Mouse (Mus musculus): Measurements from ENCODE around the gene Cetn3. TPM values are rescaled to one million over a fixed set of nuclear protein-coding genes. Genes with fewer than 3 reads are reported as not detected.

Cetn3 gene
- polyA plus RNA-seq (2017; shearing (Covaris generic)), result 100 to 1,000 TPM; 178 to 181 TPM

DNA sequence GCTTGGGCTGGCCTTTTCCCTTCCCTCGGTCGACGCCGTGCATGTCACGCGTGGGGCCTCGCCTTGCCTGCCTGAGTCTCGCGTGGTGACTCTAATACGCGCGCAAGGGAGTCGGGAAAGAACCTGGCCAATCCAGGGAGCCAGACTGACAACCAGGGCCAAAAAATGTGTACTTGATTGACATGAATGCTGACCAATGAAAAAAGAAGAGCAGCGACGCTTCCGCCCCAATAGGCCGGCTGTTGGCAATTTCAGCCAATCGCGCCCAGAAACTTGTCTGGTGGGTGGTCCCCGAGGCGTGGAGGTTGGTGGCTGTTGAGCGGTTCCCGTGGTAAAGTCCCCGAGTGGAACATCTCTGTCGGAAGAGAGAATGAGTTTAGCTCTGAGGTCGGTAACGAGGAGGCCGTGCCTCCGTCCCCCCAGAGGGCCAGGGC is at the start of gene Cetn3:
Gene Cetn3 (plus strand): TSS at position 107 of the 434 bp plus-strand sequence.
- peak; percentile 82 for ATAC-seq

DNA sequence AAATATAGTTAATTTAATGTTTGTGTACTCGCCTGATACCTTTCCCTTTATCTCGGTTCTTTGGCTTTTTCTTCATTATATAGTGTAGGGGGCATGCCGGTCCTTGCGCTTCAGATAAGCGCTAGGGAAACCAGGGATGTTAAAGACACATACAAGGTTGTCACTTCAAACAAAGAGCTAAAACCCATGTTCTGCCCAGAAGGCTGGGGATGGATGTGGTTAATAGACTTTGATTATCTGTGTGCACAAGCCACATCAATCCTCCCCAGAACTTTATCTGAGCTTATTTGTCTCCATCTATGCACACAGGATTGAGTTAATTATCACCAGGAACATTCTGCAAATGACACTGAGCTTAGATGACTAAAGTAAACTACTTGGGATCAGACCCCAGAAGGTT is 46.3 kb upstream of the Cetn3 start:
- no peak for ATAC-seq

DNA sequence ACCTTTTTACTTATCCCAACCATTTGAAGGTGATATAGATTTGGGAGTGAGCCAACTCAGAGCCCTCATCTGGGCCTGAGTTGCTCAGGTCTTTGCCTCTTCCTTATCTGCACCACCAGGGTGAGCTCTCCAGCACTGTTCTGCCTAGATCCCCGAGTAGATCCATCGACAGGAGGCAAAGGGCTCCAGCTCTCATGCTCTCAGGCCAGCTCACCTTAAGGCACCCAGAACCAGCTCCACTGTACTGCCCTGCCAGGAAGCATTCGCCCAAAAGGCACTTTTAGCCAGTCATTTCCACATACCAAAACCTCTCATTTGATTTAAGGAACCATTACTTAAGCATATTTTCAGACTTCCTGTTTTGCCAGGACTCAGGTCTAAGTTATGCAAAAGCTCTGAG is 42.0 kb upstream of the Cetn3 start:
- ATAC-seq, result peak; percentile 37

DNA sequence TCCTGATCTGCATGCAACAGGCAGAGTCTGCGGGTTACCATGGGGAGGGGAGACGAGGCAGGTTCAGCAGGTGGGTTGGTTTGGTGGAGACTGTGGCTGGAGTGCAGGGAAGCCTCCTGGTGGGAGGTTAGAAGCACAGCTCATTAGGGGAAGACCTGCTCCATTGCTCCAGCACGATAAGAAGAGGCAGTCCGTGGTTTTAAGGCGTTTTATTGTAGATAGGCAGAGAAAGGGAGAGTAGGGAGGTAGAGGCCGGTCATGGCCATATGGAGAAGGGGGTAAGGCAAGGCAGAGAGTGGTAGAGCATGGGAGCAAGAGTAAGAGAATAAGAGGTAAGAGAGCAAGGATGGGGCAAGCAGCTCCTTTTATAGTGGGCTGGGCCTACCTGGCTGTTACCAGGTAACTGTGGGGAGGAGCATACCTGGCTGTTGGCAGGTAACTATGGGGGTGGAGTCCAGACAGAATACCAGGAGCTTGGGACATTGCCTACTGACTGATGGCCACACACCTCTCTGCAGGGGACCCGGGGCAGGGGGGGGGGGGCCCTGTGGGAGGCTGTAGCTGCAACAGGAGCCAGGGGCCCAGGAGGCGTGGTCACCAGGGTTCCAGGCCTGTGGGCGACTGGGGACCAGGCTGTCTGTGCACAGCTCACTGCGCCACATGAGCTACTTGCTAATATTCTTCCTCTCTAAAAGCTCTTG is 39.3 kb upstream of the Cetn3 start:
- no peak for ATAC-seq

DNA sequence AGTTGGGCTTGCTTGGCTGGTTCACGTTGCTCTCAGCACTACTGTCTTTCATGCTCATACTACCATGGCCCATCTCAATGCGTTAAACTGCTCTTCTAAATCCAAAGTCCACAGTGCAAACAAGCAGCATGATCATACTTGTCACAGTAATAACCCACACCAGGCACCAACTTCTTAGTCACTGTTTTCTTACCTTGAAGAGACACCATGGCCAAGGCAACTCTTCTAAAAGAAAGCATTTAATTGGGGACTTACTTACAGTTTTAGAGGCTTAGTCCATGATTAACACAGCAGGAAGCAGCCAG is 38.8 kb upstream of the Cetn3 start:
- no peak for ATAC-seq

DNA sequence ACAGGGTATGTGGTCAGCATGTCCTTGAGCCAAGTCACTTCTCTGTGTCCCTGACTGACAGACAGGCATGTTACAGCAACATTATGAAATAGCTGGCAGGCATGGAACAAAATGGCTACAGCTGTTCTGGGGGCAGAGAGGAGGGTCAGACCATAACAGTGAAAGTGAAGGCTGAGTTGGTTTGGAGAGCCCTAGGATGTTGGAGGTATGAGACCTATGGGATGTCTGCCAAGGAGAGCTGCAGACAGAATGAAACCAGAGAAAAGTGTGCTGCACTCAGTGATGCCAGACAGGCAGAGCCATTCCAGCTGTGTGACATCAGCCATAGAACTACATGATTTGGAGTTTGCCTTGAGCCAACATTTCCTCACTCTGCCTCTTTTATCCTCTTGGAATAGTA is 28.0 kb upstream of the Cetn3 start:
- ATAC-seq, result no peak

DNA sequence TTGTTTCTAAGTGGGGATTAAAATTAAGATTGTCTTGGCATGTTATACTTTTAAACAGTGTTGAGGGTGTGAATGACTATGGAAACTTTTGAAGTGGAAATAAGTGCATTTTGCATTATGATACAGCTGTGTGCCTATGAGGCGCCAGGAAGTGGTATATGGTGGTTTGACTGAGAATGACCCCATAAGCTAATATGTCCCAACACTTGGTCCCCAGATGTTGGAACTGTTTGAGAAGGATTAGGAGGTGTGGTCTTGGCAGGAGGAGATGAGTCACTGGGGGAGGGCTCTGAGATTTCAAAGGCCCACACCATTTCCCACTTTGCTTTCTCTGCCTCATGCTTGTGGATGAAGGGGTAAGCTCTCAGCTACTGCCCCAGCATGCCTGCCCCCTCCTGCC is 27.6 kb upstream of the Cetn3 start:
- no peak for ATAC-seq

DNA sequence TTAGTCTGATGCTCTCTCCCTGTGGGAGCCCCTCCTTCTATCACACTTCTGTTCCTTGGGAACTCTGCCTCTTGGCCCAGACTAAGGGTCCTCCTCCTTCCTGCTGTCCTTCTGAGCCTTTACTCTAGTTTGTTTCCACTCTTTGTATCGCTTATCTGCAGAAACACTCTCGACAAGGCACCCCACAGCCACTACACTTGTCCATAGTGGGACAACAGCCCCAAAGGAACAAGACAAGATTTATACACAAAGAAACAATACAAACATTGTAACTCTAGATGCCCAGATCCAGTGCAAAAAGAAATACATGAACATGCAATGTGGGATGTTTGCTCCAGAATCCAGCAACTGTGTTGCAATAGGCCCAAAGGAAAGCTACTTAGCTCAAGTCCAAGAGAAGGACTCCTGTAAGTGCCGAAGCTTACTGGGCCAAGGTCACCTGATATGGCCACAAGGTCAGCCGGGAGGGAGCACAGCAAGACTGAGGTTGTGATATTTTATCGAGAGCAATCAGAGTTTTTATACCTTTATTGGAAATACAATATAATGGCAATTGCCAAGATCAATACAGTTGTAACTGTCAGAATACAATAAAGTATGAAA is 25.7 kb upstream of the Cetn3 start:
- no peak for ATAC-seq

DNA sequence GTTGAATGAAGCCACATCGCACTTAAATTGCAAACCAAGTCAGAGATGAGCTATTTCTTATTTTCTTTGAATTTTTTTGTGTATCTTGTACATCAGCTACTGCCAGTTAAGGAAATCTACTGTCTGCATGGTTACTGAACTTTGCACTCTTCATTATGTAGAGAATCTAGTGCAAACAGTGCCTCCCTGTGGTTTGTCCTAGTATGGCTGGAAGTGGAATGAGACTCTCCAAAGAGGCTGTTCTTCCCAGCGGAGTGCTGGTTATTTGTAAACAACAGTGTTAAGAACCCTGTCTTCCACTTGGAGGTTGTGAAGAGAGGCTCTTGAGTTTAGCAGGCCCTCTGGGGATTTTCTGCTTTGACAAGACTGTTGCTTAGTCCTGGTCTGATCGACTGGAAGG is 22.5 kb upstream of the Cetn3 start:
- ATAC-seq, result peak; percentile 73

DNA sequence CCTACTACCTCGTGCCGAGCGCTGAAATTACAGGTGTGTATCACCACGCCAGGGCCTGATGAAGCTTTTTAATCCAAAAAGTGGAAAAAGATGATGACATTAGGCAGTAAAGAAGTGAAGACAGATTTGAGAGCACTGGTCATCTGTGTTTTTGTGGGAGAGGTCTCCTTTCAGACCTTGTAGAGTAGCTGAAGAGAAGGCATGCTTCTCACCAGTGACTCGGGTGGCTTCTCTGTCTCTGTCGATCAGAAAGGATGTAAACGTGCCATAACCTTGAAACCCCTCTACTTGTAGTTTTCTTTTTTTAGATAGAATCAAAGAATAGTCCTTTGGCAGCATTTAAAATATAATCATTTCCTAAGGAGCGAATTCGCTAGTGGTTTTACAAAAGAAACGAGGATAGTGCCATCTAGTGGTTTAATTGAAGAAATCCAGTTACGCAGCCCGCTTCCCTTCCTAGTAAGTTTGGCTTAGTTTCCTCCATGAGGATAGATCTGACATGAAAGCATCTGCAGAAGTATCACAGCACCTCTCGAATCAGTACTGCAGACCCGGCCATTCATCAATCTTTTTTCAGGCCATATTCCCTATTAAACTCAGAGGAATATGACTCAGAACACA is 21.2 kb upstream of the Cetn3 start:
- ATAC-seq, result peak; percentile 84

DNA sequence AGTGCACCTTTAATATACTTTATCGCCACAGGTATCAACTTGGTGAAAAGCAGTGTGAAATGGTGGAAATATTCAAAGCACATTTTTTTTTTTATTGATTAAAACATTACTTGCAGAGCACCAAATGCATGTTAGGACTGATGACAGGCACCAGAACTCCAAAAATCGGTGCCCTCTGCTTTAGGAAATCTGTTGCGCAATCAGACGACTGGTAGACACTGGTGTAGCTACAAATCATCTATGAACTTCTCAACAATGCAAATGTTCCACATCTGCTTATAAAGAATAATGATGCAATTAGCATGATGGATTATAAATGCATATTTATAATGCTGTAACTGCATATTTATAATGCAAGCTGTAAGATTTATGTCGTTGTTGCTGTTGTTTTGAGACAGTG is 18.7 kb upstream of the Cetn3 start:
- no peak for ATAC-seq

DNA sequence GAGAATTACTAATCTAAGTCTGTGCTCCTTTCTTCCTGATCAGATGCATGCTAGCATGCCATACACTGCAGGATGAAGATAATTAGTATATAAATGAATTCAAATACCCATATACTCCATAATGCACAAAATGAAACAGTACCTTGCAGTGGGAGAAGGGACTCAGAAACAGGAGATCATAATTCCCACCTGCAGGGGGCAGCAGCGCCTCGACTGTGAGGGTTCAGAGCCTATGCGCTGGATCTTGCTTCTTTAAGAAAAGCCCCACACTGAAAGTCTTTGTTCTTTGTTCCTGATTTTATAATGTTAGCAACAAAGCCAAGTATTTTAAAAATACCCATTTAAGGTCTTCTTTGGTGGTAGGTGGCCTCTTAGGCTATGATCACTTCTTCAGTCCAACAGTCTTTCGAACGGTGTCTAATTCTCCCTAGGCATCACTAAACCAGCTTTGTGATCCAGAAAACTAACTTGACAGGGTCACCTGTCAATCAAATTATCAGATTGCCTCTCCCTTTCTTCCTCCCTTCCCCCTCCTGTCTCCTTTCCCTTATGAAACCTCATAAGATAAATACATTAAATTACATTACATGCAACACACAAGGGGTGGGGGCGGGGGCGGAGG is 15.7 kb upstream of the Cetn3 start:
- ATAC-seq, result peak; percentile 88

DNA sequence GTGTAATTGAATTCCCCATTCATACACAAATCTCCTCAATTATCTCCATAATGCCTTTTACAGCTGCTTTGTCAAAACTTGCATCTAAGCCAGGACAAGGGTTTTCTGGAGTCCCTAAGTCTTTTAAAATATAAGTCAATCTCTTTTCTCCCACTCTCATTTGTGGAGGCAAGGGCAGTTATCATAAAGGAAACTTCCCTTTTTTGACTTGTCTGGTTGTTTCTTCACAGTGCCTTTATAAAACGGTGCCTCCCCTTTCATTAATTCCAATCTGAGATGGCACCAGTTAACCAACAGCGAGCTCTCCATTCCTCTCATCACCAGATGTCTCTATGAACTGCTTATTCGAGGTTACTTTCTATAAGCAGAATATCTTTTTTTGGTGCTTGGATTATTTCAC is 6.7 kb upstream of the Cetn3 start:
- ATAC-seq, result no peak

DNA sequence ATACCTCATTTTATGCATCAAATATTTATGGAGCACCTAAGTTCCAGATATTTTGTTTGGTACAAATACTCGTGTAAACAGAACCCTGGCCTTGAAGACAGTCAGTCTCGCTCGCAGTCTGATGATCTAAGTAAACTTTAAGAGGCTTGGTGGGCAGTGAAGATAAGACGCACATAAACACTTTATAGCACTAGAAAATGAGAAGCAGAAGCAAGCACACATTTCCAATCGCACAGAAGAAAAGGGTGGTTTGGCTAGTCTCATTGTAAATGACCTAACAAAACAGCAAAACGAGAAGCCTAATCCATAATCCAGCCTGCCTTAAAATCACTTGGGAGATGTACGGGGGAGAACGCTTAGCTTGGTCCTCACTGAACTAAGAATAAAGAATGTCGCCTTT is 402 bp upstream of the Cetn3 start:
- no peak for ATAC-seq

DNA sequence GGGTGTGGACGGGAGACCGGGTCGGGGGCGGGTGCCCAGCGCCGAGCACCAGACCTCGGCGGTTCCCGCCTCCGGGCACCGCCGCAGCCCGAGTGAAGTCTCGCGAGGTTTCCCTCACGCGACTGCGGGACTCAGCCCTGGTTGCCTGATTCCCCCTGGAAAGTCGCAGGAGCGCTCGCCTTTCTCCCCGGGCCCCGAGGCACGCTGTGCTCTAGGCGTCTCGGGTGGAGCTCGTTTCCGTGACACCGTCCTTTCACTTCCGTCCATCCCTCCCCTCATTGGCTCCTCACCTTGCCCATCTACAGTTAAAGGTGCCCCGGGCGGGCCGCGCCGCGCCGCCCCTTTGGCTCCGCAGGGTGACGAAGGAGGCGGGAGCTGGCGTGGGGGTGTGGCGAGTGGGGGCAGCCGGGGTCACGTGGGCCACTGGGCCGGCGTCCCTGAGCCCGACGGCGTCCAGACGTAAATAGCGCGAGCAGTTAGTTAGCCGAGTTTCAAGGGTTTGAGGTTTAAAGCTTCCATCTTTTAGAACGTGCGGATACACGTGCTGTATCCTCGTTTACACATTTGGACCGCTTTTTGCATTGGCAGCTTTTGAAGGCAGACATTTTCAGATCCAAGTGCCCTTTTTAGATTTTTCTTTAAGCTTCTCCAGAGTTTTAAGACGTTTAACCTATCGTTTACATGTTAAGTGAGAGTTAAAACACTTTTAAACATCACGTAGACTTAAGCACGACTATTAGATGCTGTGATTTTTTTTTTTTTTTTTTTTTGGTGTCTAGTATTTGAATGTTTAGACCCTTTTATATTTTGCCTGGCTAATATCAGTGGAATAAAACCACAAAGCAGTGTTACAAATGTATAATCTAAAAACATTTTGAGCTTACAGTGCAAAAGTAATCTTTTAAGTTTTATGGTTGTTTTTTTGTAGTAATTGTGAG is 797 bp downstream of the Cetn3 start:
- ATAC-seq, result peak; percentile 85

DNA sequence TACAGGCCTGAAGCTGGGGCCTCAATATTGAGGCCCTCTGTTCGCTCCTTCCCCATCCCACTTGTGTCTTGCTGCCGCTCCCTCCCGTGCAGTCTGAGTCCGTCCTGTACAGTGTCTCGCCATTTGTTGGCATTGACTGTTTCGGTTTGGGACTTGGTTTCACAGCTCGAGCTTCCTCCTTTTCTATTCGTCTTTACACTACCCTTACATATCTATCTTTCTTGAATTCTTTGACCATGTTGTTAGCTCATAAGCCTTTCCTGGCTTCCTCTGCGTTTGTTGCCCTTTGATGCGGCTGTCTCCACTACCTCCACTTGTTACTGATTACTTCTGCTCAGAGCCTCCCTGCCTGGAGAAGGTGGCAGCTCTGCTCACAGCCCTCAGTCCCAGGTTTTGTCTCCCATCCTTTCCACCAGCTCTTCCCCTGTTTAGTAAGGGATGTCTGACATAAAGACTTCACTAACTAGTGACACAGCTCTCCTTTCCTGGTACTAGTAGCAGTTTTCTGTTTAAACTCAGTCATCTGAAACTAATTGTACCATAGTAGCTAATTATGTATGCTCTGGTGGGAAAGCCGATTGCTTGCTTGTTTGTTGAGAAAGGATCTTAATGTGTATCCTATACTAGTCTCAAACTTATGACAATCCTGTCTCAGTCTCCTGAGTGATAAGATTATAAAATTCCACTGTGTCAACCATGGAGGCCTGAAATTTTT is 3.0 kb downstream of the Cetn3 start:
- no peak for ATAC-seq

DNA sequence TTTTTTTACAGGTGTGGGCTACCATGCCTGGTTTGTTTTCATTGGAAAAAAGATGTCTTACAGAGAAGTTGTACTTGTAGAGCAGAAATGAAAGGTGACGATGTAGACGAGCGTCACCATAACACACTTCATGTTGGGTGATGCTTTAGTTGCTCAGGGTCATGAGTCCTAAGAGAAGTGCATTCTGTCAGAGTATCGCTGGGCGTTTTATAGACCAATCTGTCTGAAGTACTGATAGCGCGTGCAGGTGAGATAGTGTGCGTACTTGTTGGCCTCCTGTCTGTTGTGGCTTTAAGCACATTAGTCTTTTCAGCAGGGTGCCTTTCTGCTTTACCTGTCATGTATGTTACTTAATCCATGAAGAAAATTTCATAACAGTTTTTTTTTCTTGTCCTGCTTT is 7.3 kb downstream of the Cetn3 start:
- ATAC-seq, result no peak

DNA sequence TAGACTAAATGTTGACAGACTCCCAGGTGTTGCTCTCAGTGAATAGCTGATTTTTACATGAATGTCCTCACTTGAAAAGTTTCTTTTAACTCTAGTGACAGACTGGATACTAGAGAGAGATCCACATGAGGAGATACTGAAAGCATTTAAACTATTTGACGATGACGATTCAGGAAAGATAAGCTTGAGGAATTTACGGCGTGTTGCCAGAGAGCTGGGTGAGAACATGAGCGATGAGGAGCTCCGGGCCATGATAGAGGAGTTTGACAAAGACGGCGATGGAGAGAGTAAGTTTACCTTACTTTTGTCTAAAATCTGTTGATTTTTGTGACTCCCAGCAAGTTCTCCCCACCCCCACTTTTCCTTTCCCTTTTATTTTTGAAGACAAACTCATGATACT is 9.0 kb downstream of the Cetn3 start:
- ATAC-seq, result no peak

DNA sequence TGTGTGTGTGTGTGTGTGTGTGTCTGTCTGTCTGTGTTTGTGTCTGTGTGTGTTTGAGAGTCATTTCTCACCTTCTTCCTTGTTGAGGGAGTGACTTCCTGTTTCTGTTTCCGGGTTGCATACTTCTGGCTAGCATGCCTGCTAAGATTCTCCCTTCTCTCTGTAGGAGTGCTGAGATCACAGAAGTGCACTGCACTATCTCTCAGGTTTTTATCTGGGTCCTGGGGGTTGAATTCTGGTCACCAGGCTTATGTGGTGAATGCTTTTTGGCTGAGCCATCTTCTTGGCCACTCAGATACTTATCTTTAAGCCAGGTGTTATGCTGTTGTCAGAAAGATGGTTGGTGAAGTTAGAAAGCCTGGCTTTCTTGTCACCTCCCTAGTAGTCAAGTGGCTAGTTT is 11.0 kb downstream of the Cetn3 start:
- ATAC-seq, result peak; percentile 93

DNA sequence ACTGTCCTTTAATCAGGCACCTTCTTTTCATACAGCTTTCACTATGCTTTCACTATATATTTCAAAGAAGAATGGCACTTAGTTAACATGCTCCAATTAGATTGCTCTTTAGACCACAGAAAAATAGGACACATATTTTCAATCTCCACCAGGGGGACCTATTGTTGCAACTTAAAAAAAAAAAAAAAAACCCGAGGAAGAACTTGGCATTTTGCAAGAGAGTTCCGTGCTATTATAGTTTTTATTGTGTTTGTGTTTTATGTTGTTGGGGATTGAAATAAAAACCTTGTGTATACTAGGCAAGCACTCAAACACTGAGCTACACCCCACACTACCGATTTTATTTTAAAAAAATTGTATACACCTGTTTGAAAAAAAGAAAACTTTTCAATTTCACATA is 18.2 kb downstream of the Cetn3 start:
- peak; percentile 82 for ATAC-seq

DNA sequence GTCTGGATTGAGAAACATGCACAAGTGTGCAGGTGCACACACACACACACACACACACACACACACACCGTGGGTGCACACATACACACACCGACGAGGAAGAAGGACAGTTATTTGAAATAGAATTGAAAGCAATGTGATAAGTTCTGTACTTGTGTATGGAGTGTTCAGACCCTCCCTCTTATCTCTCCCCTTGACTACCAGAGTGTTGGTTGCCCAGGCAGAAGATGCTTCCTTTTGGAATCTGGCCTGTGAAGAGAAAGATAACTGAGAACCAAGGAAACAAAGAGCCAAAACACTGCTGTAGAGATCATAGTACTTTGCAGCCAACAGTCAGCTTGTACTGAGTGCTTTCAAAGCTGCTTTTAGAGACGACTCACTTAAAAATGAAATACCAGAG is 20.8 kb downstream of the Cetn3 start:
- no peak for ATAC-seq

DNA sequence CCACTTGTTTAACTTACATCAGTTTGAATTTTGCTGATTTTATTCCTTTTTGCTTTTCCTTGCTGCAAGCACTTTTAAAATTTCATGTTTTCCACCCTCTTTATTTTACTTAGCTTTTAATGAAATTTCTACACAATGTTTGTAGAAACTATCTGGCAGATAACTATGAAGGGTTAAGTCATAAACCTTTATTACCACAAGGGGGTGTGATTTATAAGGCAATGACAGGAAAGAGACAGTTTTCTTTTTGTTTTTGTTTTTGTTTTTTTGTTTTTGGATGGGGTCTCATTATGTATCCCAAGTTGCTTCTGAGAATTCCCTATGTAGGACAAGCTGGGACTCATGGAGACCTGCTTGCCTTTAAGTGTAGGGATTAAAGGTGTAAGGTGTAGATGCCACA is 39.9 kb downstream of the Cetn3 start:
- ATAC-seq, result no peak

All from CD4-positive, CD25-positive, alpha-beta regulatory T cell, adult 4 months (primary cell).